Mouse (Mus musculus) midbrain, embryonic 16.5 days (tissue): ENCODE measurements around the gene Evc. TPM values are rescaled to one million over a fixed set of nuclear protein-coding genes. Genes with fewer than 3 reads are reported as not detected.

Experiments
- ATAC-seq: fragments of 200-750 bp; cut with Nextera tagmentation; 2 replicates; pipeline ENCODE4 v1.8.0; 2017; ENCODE audit warnings: moderate TSS enrichment
- H3K27ac ChIP-seq: fragments of 300-500 bp; sonication (generic); 2 replicates; pipeline ENCODE4 v1.5.1; 2014; ENCODE audit warnings: mild to moderate bottlenecking, low read length, mixed read lengths
- H3K27me3 ChIP-seq: fragments of 300-500 bp; sonication (generic); 2 replicates; pipeline ENCODE4 v1.6.1; 2014; ENCODE audit warnings: low read depth, low read length, mixed read lengths; ENCODE audit not compliant: control insufficient read depth, insufficient read depth
- H3K36me3 ChIP-seq: fragments of 300-500 bp; sonication (generic); 2 replicates; pipeline ENCODE4 v1.6.1; 2014; ENCODE audit warnings: mild to moderate bottlenecking, low read length, moderate library complexity, mixed read lengths; ENCODE audit not compliant: control insufficient read depth, insufficient read depth
- H3K4me1 ChIP-seq: fragments of 300-500 bp; sonication (generic); 2 replicates; pipeline ENCODE4 v1.6.1; 2014; ENCODE audit warnings: mild to moderate bottlenecking, low read length, mixed read lengths; ENCODE audit not compliant: control insufficient read depth, insufficient read depth
- H3K4me2 ChIP-seq: fragments of 300-500 bp; sonication (generic); 2 replicates; pipeline ENCODE4 v1.6.1; 2014; ENCODE audit warnings: mild to moderate bottlenecking, low read length, mixed read lengths
- H3K4me3 ChIP-seq: fragments of 300-500 bp; sonication (generic); 2 replicates; pipeline ENCODE4 v1.5.1; 2014; ENCODE audit warnings: low read depth, mild to moderate bottlenecking, low read length, moderate library complexity, mixed read lengths
- H3K9ac ChIP-seq: fragments of 300-500 bp; sonication (generic); 2 replicates; pipeline ENCODE4 v1.6.1; 2014; ENCODE audit warnings: low read depth, low read length, mixed read lengths
- H3K9me3 ChIP-seq: fragments of 300-500 bp; sonication (generic); replicated peaks from 2 replicates; pipeline ENCODE4 v1.6.1; 2014; ENCODE audit warnings: mild to moderate bottlenecking, low read length, mixed read lengths; ENCODE audit not compliant: control insufficient read depth, poor library complexity, severe bottlenecking
- WGBS: fragments of 180-500 bp; shearing (Covaris S2); extraction: QIAGEN DNeasy Blood & Tissue Kit; methylation state at CpG from one replicate; pipeline ENCODE4 v1.1.7; 2014; 5-methylcytosine and 5-hydroxymethylcytosine counted together
- polyA plus RNA-seq: library from polyadenylated mRNA; unstranded; fragments of >200 nt; fragmentation: Nextera tagmentation; extraction: Ambion mirVana; gene quantifications from 2 replicates; pipeline ENCODE4 v1.2.1, GENCODE M21; 2015

Gene Evc
- polyA plus RNA-seq, 1 experiment from 2014 or later = 3.5 TPM

DNA sequence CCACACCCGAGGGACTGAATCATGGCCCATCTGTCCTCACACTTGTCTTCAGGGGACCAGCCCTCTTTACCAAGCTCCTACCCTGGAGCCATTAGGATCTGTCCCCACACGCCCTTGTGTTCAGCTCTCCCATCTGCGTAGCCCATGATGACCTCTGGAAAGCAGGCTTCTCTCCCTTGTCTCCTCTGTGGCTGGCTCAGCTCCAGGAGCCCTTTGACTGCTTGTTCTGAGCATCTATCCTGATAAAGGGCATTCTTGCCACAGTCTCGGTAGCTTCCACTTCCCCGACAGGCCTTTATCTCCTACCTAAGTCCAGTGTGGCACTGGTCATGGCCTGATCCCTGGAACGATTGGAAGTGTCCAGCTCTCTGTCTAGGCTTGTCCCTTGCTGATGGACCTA is 10.0 kb downstream of the Evc start:
- Histone ChIP-seq H3K9ac (no peak overlapping the region), H3K36me3 (no peaks in the 10 kb centered on the region), H3K4me1 (no peaks in the 10 kb centered on the region), H3K27ac (no peak overlapping the region), H3K27me3 (no peaks in the 10 kb centered on the region), H3K9me3 (no peaks in the 10 kb centered on the region), H3K4me3 (no peak overlapping the region), H3K4me2 (no peak overlapping the region)
- WGBS = 91% methylated on average over 6 of the region's 6 CpGs
- no peak for ATAC-seq

DNA sequence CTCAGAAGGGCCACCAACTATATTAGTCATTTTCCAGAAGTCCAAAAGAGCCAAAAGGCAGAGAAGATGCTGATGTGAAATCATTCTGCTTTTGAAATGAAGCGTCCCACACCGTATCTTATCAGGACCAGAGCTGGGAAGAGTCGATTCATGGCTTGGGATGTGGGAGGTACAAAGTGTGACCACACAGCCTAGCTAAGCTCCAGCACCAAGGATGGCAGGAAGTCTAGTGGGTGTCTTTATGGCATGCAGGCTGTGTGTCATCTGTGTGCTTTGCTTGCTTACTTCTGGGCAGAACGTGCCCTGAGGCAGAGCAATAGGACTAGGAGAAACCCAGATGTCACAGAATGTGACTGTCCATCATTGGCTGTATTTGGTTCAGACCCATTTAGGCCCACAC is 15.9 kb downstream of the Evc start:
- H3K36me3 ChIP-seq = 0 out of 2 replicates have a peak, but pooled peaks cover 3% of the 10 kb centered on the region
- H3K27ac ChIP-seq = no peak overlapping the region
- no peak overlapping the region for H3K9ac ChIP-seq
- no peaks in the 10 kb centered on the region; the same call in 1 of the 2 replicates for H3K9me3 ChIP-seq
- no peaks in the 10 kb centered on the region for H3K27me3 ChIP-seq
- H3K4me3 ChIP-seq = no peak overlapping the region
- no peak overlapping the region for H3K4me2 ChIP-seq
- ATAC-seq = no peak
- H3K4me1 ChIP-seq = no peaks in the 10 kb centered on the region
- 89% methylated on average over 4 of the region's 4 CpGs for WGBS

DNA sequence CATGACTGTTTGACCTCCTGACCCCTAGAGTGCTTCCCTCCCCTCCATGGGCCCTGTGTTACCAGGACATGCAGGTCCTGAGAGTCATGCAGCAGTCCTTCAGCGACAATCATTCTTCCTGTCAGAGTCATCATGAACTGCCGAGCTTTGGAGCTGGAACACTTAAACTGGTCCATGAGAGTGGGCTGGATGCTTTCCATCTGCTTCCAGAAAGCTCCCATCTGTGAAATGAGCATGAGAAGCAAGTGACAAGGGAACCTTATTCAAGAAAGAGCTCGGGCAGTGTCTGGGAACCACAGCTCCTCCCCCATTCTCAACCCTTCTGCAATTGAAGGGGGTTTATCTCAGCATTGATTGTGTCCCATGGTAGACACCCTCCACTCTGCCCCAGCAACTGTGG is 16.5 kb downstream of the Evc start:
- Histone ChIP-seq H3K27me3 (no peaks in the 10 kb centered on the region), H3K4me3 (no peak overlapping the region), H3K4me2 (no peak overlapping the region), H3K36me3 (0 out of 2 replicates have a peak, but pooled peaks cover 3% of the 10 kb centered on the region), H3K9ac (no peak overlapping the region), H3K9me3 (no peaks in the 10 kb centered on the region; the same call in 1 of the 2 replicates), H3K27ac (no peak overlapping the region), H3K4me1 (no peaks in the 10 kb centered on the region)
- WGBS = 86% methylated on average over 3 of the region's 3 CpGs
- ATAC-seq = no peak

DNA sequence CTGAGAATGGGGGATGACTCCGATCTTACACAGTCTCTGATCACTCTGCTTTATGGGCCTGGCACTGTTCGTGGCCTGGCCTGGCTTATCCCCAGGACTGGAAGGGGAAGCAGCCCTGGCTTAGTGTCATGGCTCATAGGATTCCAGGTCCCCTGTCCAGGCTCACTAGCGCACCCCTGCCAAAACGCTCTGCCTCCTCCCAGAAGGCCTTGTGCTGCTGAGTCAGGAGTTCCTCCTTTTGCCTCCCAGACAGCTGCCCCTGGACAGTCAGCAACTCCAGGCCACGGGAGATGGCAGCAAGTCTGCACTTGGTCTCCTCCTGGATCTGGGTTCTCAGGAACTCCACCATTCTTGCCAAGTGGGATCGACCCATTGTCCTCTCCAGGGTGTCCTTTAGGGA is 18.0 kb downstream of the Evc start:
- WGBS = 91% methylated on average over 6 of the region's 6 CpGs
- H3K27ac ChIP-seq = no peak overlapping the region

DNA sequence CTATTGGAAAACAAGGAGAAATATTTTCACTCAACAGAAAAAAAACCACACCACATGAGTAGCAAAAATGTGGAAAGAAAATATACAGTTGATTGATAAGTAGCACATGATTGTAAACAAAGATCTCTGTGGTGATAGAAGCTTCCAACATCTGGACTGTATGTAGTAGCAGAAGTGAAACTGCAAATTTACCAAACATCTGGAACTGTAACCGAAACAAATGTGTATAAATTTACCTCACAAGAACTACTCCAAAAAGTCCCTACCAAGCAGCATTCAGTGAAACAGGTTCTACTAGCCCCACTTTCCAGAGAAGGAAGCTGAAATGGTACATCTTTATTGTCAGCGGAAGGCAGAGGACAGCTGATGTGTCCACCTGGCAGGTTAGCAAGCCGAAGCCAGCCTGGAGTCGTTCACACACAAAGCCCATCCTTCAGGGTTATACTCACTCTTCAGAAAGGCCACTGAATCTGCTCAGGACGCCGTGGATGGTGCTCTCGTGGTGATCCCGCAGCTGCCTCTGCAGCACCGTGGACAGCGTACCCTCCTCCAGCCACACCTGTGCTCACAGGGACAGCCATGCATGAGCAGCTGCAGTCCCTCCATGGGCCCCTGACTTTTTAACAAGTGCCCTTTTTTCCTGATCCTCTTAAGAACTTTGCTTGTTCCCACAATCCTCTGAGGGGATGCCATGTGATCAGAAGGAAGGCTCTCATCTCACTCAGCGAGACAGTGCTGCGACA is 23.5 kb downstream of the Evc start:
- Histone ChIP-seq H3K4me3 (no peak overlapping the region), H3K27me3 (no peaks in the 10 kb centered on the region), H3K27ac (no peak overlapping the region), H3K4me1 (no peaks in the 10 kb centered on the region), H3K9me3 (no peaks in the 10 kb centered on the region; the same call in 1 of the 2 replicates), H3K4me2 (no peak overlapping the region), H3K9ac (no peak overlapping the region), H3K36me3 (0 out of 2 replicates have a peak, but pooled peaks cover 3% of the 10 kb centered on the region)
- ATAC-seq = no peak
- 92% methylated on average over 12 of the region's 12 CpGs for WGBS

More for the DNA sequence above, 18.0 kb downstream of the Evc start:
- no peaks in the 10 kb centered on the region; the same call in 1 of the 2 replicates for H3K9me3 ChIP-seq
- 0 out of 2 replicates have a peak, but pooled peaks cover 3% of the 10 kb centered on the region for H3K36me3 ChIP-seq
- no peaks in the 10 kb centered on the region for H3K27me3 ChIP-seq
- ATAC-seq = no peak
- H3K4me2 ChIP-seq = no peak overlapping the region
- no peaks in the 10 kb centered on the region for H3K4me1 ChIP-seq
- no peak overlapping the region for H3K9ac ChIP-seq
- H3K4me3 ChIP-seq = no peak overlapping the region

DNA sequence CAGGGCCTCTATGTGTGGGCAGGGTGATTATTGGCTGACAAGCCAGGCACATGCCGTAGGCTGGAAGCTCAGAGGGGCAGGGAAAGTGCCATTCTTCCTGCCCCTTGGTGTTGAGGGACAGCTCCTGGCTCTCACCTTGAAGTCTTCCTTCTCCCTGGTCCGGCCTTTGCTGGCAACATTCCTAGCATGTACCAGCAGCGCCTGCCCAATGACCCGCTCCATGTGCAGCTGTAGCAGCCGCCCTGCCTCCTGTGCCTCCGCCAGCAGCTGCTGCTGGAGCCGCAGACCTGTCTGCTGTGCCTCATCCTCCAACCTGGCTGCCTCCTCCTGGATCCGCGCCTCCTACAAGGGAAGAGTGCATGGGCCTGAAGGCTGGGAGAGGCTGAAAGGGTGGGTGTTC is 26.7 kb downstream of the Evc start:
- Histone ChIP-seq H3K4me3 (no peak overlapping the region), H3K36me3 (no peaks in the 10 kb centered on the region), H3K9ac (no peak overlapping the region), H3K9me3 (no peaks in the 10 kb centered on the region; the same call in 1 of the 2 replicates), H3K4me2 (no peak overlapping the region), H3K4me1 (no peaks in the 10 kb centered on the region), H3K27me3 (no peaks in the 10 kb centered on the region), H3K27ac (no peak overlapping the region)
- WGBS = 89% methylated on average over 8 of the region's 9 CpGs
- no peak for ATAC-seq

DNA sequence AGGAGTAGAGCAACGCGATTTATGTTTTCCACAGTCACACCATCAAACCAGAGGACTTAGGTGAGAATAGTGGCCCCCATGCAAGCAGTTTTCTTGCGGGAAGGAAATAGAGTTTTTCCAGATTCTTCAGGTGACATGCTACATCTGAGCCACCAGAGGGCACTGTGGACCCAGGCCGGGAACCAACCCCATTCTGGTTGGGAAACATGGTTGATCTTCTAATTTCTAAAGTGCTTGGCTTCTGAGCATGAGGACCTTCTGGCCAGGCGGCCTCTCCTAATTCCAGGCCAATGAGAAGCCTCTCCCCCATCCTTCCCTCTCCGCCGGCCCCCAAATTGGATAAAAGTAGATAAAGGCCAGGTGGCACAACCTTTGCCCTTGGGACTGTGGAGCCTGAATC is 38.3 kb downstream of the Evc start:
- 24% methylated on average over 7 of the region's 7 CpGs for WGBS

DNA sequence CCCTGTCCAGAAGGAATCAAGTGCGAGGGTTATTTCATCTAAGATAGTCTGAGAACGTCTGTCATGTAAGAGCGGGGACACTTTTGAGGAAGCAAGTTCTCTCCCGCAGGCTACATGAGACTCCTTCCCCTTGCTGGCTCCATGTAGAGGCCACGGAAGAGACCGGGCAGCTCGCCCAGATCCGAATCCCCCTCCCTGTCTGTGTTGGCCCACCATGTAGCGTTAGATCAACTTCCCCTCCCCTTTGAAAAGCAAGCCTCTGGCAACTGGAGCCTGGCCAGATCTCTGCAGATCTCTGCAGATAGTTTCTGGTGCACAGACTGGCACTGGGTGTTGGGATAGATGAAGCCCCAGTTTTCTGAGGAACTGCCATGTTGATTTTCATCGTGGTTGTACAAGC is 40.0 kb downstream of the Evc start:
- no peak overlapping the region for H3K27ac ChIP-seq
- H3K27me3 ChIP-seq = no peaks in the 10 kb centered on the region
- H3K9me3 ChIP-seq = no peaks in the 10 kb centered on the region
- no peak overlapping the region for H3K9ac ChIP-seq
- no peak overlapping the region for H3K4me3 ChIP-seq
- no peak overlapping the region for H3K4me2 ChIP-seq
- no peaks in the 10 kb centered on the region for H3K4me1 ChIP-seq
- 69% methylated on average over 10 of the region's 10 CpGs for WGBS
- no peak for ATAC-seq
- peaks cover under 1% of the 10 kb centered on the region for H3K36me3 ChIP-seq

More for the DNA sequence above, 38.3 kb downstream of the Evc start:
- Histone ChIP-seq H3K9ac (no peak overlapping the region), H3K4me3 (no peak overlapping the region), H3K4me1 (no peaks in the 10 kb centered on the region), H3K9me3 (no peaks in the 10 kb centered on the region), H3K27ac (no peak overlapping the region), H3K4me2 (no peak overlapping the region), H3K36me3 (no peaks in the 10 kb centered on the region), H3K27me3 (no peaks in the 10 kb centered on the region)
- ATAC-seq = no peak

DNA sequence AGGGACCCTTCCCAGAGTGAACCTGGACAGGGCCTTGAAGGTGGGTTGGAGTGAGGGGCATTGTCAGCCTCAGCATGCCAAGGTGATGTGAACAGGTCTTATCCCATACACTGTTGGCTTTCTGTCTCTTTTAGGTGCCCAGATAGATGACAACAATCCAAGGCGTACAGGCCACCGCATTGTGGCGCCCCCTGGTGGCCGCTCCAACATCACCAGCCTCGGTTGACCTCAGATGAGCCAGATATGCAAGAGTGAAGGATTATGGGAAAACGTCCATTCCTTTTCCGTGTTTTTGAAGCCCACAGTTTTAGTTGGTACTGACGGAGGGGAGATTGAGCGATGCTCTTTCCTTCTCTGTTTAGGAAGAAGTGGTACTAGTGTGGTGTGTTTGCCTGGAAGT is 45.7 kb downstream of the Evc start:
- Histone ChIP-seq H3K4me1 (no peaks in the 10 kb centered on the region), H3K4me2 (no peak overlapping the region), H3K36me3 (peaks cover 30% of the 10 kb centered on the region), H3K4me3 (no peak overlapping the region), H3K9me3 (no peaks in the 10 kb centered on the region), H3K27ac (no peak overlapping the region), H3K27me3 (no peaks in the 10 kb centered on the region), H3K9ac (no peak overlapping the region)
- 66% methylated on average over 9 of the region's 9 CpGs for WGBS
- no peak for ATAC-seq
